Mouse (Mus musculus) B cell, adult 2 months (primary cell): Measurements from ENCODE around the gene Bcas3.

Source experiments
- DNase-seq, 2 experiments: peaks; one replicate each; pipeline ENCODE4 v3.0.0; 2022

Bcas3 gene

GRCm38 (mm10) chr11:85352539-85353380 is at the start of gene Bcas3:
Gene Bcas3, plus strand, starts transcription at chr11:85353167.
- peak; percentile 96 to 97 for DNase-seq

GRCm38 (mm10) chr11:85306577-85307260 is 46.2 kb upstream of the Bcas3 start:
- DNase-seq = no peak

- DNase-seq = peak; percentile 41 to 46
Observed at GRCm38 (mm10) chr11:85308799-85309198, 44.2 kb upstream of the Bcas3 start.

GRCm38 (mm10) chr11:85310407-85310712 is 42.6 kb upstream of the Bcas3 start:
- DNase-seq = no peak

GRCm38 (mm10) chr11:85310713-85311574 is 42.0 kb upstream of the Bcas3 start, which contains the start of gene Ppm1d:
Gene Ppm1d, plus strand, starts transcription at chr11:85311244.
- peak; percentile 97 to 98 for DNase-seq

DNA sequence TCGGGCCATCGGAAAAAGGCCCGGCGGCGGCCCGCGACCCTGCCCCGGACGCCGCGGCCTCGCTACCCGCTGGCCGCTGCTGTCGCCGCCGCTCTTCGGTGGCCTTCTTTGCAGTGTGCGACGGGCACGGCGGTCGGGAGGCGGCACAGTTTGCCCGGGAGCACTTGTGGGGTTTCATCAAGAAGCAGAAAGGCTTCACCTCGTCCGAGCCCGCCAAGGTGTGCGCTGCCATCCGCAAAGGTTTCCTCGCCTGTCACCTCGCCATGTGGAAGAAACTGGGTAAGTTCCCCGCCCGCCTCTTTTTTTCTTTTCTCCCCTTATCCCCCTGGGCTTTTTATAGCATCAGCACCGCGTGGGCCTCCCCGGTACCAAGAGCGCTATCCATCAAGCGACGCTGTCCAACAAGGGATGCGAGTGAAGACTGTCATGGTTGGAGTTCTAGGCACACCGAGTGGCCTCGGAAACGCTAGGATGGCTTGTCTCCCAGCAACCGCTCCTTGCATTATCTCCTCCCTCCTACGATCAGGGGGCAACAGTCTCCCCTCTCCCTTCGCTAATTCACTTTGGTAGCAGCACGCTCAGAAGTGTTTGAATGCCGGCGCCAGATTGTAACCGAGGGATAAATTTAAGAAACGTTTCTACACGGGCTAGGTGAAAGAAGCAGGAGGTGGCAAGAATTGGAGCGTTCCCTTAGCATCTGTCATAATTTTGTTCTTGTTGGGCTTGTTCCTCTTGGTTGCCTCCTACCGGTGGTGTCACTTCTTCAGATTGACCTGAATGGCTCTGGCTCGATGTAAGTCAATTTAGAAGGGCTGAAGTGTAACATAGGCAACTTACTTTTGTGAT is 41.1 kb upstream of the Bcas3 start:
- DNase-seq = peak; percentile 53 to 58

GRCm38 (mm10) chr11:85312818-85313217 is 40.1 kb upstream of the Bcas3 start:
- DNase-seq = peak; percentile 43 to 45

GRCm38 (mm10) chr11:85313361-85313760 is 39.6 kb upstream of the Bcas3 start:
- DNase-seq = no peak

- peak; percentile 19 to 22 for DNase-seq
Observed at GRCm38 (mm10) chr11:85323567-85324330, 29.2 kb upstream of the Bcas3 start.

DNA sequence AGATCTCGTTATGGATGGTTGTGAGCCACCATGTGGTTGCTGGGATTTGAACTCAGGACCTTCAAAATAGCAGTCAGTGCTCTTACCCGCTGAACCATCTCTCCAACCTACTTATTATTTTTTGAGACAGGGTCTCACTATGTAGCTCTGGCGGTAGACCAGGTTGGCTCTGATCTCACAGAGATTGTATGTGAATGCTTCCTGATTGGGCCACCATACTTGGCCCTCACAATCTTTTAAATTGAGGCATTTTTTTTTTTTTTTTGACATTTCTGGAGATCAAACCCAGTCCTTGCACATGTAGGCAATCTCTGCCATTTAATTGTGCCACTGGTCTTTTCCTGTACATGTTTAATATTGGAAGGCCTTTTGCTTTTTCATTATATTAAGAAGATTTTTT is 24.2 kb upstream of the Bcas3 start:
- DNase-seq = peak in 1 of 2 experiments; percentile 12

GRCm38 (mm10) chr11:85329167-85329894 is 23.6 kb upstream of the Bcas3 start:
- no peak for DNase-seq

GRCm38 (mm10) chr11:85334778-85335177 is 18.2 kb upstream of the Bcas3 start:
- DNase-seq = peak; percentile 35 to 45

DNA sequence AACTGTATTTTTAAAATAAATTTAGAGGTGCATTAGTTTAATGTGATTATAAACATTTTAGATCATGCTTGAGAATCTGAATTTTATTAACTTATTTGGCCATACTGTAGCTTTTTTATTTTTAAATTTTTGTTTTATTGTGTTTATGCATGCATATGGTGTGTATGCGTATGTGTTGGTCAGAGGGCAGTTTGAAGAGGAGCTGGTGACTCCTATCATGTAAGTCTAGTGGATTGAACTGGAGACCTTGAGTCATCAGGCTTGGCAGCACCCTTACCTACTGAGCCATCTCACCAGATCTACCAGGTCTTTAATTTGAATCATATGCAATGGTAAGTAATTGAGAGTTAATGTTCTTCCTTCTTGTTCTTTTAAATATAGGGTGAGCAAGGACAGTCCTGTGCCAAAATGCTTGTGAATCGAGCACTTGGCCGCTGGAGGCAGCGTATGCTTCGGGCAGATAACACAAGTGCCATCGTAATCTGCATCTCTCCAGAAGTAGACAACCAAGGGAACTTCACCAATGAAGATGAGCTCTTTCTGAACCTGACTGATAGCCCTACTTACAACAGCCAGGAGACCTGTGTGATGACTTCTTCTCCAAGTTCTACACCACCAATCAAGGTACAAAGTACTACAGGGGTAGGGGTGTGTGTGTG is 13.7 kb upstream of the Bcas3 start:
- DNase-seq = no peak

DNA sequence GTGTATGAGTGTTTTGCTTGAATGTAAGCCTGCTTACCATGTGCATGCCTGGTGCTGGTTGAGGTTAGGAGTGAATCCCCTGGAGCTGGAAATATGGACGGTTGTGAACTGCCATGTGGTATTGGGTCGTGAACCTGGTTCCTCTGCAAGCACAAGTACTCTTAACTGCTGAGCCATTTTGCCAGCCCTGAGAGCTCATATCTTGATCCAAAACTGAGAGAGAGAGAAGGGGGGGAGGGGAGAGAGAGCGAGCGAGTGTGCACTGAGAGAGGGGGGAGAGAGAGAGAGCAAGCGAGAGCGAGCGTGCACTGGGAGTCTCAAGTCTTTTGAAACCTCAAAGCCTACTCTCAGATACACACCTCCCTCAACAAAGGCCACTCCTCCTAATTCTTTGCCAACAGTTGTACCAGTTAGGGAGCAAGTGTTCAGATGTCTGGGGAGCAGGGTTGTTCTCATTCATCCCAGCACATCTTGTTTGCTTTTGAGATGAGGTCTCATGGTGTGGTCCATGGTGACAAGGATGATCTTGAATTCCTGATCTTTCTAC is 12.8 kb upstream of the Bcas3 start:
- DNase-seq = no peak

GRCm38 (mm10) chr11:85353819-85354218 is 852 bp downstream of the Bcas3 start:
- no peak for DNase-seq

DNA sequence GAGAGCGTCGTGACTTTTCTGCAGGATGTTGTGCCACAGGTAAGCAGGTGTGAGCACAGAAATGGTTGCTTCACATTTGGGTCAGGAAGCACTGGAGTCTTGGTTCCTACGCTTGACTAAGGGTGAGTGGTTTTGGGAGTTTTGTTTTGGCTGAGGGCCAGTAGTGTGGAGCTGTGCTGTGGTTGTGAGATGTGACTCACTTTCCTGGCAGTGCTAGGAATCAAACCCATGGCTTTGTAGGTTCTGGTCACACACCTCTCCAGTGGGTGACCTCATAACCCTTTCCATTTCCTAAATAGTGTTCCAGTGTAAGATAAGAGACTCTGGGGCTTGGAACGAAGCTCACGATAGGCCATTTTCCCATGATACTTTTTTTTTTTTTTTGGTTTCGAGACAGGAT is 6.7 kb downstream of the Bcas3 start:
- no peak for DNase-seq

DNA sequence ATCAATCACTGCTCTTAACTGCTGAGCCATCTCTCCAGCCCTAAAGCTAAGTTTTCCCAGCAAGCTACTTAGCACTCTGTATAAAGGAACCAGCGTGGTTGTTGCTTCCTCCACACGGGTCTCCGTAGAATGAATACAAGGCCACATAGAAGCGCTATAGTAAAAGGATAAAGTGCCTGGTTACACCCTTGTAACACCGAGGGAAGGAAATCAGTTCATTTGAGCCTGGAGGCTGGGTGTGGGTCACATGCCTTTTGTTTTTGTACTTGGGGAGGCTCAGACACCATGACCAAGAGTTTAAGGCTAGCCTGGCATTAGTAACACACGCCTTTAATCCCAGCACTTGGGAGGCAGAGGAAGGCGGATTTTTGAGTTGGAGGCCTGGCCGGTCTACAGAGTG is 8.7 kb downstream of the Bcas3 start:
- DNase-seq = no peak

DNA sequence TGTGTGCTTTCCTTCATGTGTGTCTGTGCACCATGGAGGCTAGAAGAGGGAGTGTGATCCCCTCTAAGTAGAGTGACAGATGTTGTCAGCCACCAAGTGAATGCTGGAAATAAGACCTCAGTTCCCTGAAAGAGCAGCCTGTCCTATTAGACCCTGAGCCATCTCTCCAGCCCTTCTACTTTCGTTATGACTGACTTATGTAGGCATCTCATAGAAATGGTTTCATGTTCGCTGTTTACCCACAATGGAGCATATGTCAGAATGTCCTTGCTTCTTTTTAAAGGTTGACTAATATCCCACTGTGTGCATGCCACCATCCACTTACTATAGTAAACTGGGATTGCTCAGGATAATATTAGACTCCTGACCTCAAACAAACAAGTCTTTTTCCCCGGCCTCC is 13.2 kb downstream of the Bcas3 start:
- DNase-seq = no peak

GRCm38 (mm10) chr11:85367823-85368222 is 14.9 kb downstream of the Bcas3 start:
- no peak for DNase-seq

DNA sequence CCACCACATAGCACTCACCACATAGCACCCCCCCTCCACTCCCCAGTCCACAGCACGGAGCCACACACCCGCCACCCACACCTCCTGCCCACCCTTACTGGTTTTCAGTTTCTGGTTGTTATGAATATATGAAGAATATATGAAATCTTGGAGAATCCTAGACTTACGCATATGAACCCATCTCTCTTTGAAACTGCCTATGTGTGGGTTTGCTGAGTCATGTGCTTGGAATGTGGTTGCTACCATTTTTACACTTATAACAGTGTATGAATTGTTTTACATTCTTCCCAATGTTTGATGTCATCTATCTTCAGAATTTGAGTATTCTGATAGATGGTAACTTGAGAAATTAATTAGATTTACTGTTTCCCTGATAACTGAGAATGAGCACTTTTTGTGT is 26.1 kb downstream of the Bcas3 start:
- no peak for DNase-seq
